Mouse (Mus musculus) kidney, adult 9 months (tissue): ENCODE data around the gene Utf1.

Source experiments
- DNase-seq: peaks from one replicate; pipeline ENCODE4 v3.0.0; 2022

The Utf1 gene

DNA sequence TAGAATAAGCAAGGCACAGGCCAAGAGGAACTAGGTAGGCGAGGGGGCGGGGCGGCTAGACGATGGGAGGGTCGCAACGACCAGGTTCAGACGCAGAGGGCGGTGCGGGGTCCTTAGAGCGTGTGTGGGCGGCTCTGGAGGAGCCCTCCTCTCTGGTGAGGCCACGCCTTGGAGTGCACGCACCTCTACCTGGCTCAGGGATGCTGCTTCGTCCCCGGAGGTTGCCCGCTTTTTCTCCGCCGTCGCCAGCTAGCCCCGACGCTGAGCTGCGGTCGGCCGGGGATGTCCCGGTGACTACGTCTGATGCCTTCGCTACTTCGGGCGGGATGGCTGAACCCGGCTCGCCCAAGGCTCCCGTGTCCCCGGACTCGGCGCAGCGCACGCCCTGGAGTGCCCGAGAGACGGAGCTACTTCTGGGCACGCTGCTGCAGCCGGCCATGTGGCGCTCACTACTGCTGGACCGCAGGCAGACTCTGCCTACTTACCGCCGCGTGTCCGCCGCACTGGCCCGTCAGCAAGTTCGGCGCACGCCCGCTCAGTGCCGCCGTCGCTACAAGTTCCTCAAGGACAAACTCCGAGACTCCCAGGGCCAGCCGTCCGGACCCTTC, at the start of gene Utf1:
Gene Utf1 (plus strand): TSS at position 116 of the 608 bp plus-strand sequence.
- peak; percentile 10 for DNase-seq

DNA sequence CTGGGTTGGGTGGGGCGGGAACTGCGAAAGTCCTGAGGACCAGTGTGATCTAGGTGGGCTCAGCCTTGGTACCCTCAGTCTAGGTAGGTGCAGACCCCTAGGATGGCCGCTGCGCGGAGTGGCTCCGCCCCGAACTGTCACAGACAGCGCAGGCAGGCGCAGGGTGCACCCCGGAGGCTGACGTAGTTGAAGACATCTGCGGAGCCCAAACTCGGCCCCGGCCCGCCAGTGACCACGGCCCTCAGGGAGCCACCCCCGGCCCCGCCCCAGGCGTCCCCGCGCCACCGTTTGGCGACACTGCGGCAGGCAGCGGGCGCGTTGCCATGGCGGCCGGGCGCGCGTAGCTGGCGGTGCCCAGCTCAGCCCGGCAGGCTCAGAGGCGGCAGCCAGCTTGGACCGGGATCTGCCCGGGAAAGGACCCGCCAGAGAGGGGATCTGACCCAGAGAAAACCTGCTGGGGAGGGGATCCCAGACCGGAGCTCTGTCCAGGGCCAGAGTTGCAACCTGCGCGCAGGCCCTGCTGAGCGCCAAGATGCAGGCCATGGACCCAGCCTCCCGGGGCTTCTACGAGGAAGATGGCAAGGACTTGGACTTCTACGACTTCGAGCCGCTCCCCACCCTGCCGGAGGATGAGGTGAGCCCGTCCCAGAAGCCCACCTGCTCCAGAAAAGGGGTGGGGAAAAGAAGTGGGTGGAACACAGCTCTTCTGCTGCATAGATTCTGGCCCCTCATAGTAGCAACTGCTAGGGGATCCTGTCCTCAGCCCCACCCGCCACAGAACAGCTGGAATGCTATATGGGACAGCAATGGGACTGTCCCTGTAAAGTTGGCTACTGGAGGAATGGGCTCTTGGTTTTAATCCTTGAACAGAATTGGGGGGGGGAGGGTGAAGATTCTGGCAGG, 48.7 kb upstream of the Utf1 start, which contains the start of gene Kndc1:
Gene Kndc1 (plus strand): TSS at position 42 of the 903 bp plus-strand sequence.
- DNase-seq: no peak

DNA sequence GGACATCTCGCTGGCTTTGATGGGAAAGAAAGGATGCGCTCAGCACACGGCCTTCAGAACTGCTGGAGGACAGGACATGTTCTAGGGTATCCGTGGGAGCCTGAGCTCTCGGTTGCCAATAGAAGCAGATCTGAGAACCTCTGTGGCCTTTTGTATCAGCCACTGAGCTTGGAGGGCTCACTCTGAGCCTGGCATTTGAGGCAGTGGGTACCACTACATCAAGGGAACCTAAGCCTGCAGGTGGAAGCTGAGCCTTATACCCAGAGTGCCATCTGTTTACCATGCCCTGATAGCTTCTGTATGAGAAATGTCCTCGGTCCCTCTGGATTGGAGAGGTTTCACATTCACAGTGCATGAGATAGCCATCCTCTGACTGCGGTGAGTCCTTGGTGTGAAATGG, 47.3 kb upstream of the Utf1 start:
- DNase-seq: no peak

DNA sequence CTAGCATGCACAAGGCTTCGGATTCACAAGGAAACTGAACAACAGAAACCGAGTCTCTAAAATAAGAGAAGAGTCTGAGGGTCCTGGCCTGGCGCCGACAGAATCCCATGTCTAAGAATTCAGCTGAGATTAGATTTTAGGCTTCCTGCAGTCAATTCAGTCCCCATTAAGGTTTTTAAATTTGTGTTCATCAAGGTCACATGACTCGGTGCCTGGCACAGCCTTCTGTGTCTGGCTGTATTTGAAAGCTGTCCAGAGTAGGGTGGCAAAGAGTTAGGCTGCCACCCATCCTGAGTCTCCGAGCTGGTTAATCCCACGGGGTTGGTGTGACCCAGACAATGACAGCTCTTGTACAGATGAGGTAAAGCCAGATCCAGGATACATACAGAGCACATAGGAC, 46.8 kb upstream of the Utf1 start:
- DNase-seq: no peak

DNA sequence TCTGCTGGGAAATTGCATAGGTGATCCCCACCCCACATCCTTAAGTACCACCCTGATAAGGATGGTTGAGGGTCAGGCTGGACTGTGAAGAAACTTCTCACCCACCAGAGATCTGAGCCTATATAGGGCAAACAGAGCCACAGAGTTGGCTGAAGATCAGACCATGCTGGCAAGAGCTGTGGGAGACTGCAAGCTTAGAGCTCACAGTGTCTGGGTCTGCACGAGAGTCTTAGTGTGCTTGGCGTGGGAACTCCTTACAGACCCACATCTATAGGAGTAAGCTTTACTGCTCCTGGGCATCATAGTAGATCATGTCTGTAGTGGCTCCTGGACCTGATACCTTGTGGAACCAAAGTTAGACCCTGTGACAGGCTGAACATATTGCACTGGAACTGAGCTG, 45.0 kb upstream of the Utf1 start:
- DNase-seq: no peak

DNA sequence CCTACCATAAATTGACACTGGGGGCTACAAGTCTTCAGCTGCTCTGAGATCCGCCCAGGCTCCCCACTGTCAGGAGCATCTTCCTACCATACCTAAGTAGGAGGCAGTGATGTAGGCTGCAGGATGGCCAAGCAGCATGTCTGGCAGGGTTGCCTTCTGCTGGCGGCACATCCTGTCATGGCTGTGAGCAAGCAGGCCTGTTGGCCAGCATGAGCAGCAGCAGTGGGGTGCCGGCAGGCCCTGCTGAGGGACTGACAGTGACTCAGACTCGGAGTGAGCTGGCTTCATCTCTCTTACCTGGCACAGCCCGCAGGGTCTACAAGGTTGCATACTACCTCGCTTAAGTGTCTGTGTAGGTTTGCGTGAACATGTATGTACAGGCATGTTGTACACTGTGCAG, 44.1 kb upstream of the Utf1 start:
- no peak for DNase-seq

DNA sequence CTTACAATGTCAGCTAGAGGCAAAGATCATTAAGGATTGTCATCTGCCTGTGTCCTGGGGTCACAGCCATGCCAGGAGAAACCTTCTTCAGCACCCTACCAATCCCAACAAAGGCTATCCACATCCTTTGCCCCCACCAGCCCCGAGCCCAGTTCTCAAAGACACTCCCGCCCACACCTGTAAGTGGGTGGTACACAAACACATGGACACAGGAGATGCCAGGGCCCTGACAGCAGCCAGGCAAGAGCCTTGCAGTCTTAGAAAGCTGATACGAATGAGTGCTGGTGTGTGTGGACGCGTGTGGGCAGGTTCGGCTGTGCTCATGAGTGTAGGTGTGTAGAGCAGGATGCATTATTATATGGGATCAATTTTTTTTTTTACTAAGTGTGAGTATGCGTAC, 43.1 kb upstream of the Utf1 start:
- DNase-seq: no peak

DNA sequence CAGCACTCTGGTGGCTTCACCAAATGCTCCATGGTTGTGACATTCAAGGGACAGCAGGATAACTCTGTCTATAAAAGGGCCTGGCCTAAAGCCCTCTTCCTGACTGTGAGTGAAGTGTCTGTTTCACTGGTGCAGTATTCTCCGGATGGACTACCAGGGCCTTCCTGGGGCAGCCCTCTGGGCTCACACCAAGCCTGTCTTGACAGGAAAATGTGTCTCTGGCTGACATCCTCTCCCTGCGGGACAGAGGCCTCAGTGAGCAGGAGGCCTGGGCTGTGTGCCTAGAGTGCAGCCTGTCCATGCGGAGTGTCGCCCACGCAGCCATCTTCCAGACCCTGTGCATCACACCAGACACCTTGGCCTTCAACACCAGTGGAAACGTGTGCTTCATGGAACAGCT, 42.7 kb upstream of the Utf1 start:
- no peak for DNase-seq

DNA sequence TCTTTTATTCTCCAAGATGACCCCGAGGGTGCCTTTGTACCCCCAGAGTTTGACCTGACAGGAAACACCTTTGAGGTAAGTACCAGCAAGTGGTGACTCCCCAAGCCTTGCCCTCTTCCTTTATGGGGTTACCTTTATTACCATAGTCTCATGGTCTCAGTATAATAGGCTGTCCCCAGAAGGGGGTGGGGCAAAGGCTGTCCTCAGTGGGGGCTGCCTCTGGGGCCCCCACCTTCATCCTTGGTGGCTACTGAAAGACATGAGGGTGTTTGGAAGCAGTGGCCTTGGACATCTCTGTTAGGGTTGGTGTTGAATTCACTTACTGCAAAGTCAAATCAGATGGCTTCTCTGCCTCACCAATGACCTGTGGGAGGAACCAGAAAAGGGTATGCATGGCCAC, 41.6 kb upstream of the Utf1 start:
- no peak for DNase-seq

DNA sequence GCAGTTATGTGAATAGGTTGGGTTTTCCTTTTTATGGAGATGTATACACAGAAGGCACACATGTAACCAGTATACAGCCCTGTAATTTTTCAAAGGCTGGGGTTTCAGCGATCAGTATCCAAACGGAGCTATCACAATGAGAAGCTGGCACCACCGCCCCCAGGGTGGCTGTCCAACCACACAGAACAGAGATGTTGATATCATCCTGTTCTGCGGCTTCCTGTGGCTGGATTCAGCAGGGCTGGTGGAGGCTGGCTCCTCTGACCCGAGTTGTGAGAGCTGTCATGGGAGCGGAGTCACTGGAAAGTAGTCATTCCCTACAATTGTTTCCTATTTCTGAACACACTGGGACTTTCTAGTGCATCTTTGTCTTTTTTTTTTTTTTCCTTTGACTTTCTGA, 38.3 kb upstream of the Utf1 start:
- DNase-seq: no peak

DNA sequence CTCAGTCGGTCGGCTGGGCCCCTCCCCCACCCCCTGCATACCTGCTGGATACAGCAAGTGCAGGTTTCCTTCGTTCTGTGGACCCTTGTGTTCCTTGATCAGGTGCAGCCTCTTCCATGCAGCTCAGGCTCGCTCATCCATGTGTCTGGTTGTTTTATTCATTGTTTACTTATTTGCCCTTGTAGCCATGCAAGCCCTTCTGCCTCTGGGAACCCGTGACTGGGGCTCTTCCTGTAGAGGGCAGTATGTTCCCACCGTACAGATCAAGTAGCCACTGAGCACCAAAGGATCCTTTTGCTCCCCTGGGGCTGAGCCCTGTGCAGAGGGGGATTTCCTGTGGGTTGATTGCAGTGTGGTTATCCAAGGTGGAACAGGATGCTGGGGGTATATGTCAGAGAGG, 37.9 kb upstream of the Utf1 start:
- peak; percentile 45 for DNase-seq

DNA sequence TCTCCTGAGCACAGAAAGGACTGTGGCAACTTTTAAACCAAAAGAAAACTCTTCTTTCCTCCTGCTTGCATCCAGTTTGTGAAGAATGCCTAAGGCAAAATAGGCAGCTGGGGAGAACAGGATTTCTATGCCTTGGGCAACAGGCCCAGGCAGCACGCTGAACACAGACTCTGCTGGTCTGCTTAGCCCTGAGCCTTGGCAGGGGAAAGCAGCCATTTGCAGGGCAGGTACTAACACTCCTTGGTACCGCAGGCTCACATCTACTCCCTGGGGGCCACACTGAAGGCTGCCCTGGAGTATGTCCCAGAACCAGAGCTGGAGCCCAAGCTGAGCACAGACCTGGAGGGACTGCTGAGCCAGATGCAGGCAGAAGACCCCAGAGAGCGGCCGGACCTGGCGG, 35.4 kb upstream of the Utf1 start:
- DNase-seq: no peak

DNA sequence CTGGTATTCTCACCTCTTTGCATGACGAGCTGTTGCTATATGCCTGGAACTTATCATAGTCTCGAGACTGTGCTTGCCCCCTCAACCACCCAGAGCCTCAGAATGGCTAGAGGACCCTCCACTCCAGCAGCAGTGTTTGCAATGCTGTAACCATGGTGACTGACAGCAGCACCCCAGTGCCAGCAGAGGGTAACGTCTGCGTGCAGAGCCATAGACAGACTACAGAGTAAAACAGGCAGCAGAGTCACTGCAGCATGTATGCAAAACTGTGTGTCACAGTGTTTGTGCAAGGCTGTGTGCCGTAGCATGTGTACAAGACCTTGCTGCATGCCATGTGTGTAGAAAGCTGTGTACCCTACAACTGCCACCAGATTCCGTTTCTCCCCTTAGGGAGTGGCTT, 34.1 kb upstream of the Utf1 start:
- DNase-seq: no peak

DNA sequence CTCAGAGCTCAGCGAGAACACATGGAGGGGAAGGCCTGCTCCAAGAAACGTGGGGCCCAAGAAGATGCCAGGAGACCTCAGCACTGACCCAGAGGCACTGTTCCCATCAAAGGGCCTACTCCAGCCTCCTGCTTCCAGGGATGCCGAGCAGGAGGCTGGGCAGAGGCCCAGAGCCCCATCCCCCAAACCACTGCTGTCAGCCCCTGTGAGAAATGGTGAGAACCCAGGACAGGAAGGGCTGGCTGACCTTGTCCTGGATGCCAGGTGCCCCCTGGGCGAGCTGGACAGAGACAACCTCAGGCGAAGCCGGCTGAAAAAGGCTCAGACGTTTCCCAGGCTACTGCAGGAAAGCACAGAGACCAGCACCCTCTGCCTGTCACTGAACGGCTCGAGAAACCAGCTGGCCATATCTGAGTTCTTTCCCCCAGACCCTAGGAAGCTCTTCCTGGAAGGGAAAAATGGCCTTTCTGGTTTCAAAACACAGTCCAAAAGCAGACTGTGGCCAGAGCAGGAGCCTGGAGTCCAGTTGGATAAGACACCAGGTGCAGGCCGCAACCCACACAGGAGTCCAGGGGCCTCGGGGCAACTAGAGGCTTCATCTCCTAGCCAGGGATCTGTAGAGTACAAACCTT, 33.3 kb upstream of the Utf1 start:
- DNase-seq: no peak

DNA sequence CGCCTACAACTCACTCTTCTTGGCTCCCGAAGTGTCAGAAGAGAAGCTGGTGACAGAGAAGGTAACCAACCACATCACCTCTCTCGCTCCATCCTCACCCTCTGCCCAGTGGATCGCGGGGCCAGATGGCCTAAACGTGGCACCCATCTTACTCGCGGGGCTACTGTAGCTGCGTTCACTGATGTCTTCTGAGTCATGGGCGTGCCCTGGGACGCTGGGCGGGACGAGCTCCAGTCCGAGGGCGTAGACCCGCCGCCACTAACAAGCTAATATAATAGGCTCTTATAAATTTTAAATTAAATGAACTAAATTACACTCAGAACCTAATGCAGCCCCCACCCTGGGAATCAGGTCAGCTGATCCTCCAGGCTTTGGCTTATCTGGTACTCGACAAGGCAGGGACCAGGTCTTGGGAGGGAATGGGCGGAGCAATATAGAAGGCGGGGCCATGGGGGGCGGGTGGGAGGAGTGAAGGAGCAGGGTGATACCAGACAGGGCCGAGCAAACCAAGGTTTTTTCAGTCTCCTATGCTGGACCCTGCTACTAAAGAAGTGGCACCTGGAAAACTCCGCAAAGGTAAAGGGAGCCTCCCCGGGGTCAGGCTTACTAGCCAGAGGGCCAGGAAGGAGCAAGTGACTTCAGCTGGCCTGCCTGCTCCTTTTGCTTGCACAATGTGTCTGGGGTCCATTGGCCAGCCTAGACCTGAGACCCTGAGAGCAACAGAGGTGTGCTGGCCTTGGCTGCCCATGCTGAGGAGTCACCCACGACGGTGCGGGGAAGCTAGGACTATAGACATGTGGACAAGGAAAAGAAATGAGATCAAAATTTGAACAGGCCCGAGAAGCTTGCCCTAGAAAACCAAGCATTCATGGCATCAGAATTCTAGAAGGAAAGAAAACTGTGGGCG, 29.2 kb upstream of the Utf1 start:
- DNase-seq: no peak

DNA sequence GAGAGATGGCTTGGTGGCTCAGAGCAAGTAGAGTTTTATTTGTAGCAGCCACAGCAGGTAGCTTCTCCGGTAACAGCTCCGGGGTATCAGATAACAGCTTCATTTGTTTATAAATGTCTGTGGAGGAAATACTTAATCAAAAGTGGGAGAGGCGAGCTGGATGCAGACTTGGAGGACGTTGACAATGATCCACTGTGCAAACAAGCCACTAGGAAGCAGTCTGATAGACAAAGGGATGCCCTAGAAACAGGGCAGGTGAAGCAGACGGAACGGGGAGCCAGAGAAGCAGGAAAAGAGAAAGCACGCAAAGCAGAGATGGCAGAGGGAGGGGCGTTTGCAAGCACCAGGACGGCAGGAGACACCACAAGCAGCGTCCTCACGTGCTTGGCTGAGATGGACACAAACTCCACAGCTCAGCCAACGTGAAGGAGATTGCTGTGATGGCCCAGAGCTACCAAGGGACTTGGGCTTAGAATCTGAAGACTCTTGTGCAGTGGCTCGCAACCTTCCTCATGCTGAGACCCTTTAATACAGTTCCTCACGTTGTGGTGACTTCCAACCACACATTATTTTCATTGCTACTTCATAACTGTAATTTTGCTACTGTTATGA, 27.8 kb upstream of the Utf1 start:
- no peak for DNase-seq

DNA sequence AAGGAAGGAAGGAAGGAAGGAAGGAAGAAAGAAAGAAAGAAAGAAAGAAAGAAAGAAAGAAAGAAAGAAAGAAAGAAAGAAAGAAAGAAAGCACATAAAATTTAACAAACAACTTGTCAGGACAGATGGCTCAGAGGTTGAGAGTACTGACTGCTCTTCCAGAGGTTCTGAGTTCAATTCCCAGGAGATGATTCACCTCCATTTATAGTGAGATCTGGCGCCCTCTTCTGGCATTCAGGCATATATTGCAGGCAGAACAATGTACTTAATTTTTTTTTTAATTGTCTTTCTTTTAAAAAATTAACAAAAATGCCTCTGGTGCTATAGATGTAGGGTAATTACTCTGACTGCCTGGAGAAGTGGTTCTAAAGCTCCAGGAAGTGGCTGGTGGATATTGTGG, 27.2 kb upstream of the Utf1 start:
- DNase-seq: no peak

DNA sequence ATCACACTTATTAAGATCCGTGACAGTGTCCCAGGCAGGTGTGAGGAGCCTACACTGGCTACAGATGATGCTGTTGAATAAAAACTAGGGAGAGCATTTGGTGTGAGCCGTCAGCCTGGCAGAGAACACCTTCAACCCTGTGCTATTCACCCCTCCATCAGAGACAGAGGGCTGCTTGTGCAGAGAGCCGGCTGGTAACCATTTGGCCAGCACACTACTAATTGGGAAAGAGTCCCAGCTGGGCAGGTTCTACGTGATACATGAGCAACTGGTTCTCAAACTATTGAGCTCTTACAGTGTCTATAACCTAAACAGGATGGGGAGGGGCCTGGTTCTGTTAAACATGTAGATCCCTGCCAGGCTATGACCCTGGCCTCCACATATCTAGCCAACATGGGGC, 25.3 kb upstream of the Utf1 start:
- no peak for DNase-seq

DNA sequence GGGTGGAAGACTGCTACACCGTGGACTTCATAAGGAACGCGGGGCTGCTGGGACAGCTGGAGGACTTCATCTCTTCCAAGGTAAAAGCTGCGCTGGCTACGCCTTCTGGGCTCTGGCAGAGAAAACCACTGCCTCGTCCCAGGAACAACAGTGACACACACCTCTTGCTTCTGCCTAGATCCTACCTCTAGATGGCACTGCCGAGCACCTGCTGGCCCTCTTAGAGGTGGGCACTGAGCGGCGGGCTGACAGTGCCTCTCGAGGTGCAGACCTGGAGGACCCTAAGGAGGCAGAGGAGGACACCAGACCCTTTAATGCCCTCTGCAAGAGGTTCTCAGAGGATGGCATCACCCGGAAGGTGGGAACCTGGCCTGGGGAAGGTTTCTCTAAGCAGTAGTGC, 12.9 kb upstream of the Utf1 start:
- peak; percentile 17 for DNase-seq

DNA sequence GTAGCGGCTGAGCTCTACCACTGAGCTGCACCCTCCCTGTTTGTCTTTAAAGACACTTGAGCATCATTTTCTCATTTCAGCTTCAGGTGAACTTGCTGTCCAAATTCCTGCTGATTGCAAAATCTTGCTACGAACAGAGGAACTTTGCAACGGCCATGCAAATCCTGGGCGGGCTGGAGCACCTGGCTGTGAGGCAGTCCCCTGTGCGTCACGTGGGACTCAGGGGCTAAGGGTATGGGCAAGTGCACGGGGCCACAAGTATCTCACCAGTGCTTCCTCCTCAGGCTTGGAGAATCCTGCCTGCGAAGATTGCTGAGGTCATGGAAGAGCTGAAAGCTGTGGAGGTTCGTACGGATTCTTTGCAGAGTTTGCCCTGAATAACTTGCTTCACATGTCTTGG, 6.9 kb upstream of the Utf1 start:
- no peak for DNase-seq

DNA sequence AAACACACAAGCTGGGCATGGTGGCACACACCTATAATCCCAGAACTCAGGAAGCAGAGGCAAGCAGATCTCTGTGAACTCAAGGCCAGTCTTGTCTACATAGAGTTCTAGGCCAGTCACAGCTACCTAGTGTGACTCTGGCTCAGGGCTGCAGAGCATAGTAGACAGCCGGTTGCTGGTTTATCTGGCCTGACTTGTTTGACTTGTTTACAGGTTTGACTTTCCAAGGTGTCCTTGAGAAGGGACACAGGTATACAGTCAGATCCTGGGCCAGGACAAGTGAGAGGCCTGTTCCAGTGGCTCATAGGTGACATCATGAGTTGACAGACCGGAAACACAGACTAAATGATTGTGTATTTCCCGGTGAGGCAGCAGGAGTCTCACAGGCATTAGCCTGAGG, 6.5 kb upstream of the Utf1 start:
- no peak for DNase-seq

DNA sequence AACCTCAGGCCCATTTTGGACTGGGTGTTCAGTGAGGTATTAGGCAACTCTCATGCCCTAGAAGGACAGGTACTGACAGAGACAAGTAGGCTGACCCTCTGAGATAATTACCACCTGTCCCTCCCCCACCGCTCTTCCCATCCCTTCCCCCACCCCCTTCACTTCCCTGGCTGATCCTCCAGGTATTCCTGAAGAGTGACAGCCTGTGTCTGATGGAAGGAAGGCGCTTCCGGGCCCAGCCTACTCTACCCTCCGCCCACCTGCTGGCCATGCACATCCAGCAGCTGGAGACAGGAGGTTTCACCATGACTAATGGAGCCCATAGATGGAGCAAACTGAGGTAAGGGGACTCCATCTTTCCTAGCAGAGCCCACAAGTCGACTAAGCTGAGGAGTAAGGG, 5.8 kb upstream of the Utf1 start:
- DNase-seq: no peak
